Mouse (Mus musculus) megakaryocyte, adult 5-6 weeks (primary cell): ENCODE measurements around the gene Adarb1. TPM values are rescaled to one million over a fixed set of nuclear protein-coding genes. Genes with fewer than 3 reads are reported as not detected.
A peak's percentile ranks its signal among the peaks of the same experiment; 100 is the strongest.

Experiments
- ATAC-seq: 2 replicates; pipeline ENCODE4 v1.8.0; 2016; ENCODE audit warnings: mild to moderate bottlenecking, inconsistent platforms; ENCODE audit not compliant: poor library complexity, severe bottlenecking
- total RNA-seq, 2 experiments: library from RNA; stranded (forward) in 1 of 2; stranded (reverse) in 1 of 2; fragments of 153-499, 151-499 nt in 1 of 2; fragments of 221-1000, 200-1000 nt in 1 of 2; gene quantifications; 2 replicates each; pipeline versions ENCODE4 v1.2.3 to v1.2.4; 2015 to 2017

Adarb1 gene
- 0.02 and 0.05 TPM in 2 replicates for total RNA-seq (2015)
- 0.20 and 0.37 TPM in 2 replicates for total RNA-seq (2017)

DNA sequence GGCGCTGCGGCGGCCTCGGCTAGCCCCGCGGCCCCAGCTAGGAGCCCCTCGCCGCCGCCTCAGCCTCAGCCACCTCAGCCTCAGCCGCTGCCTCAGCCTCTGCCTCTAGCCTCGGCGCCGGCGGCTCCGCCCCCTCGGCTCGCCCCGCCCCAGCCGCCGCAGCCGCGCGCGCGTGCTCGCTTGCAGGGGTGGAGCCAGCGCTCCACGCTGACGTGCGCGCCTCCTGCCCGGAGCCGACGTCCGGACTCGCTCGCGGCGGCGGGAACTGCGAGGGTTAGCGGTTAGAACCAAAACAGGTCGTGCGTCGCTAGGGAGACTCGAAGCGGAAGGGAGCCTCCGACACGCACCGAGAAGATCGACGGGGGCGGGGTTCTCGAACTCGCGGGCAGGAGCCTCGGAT, at the start of gene Adarb1:
TSS of gene Adarb1 (minus strand) at position 133 of the 400 bp plus-strand sequence.
- ATAC-seq: peak; percentile 98

DNA sequence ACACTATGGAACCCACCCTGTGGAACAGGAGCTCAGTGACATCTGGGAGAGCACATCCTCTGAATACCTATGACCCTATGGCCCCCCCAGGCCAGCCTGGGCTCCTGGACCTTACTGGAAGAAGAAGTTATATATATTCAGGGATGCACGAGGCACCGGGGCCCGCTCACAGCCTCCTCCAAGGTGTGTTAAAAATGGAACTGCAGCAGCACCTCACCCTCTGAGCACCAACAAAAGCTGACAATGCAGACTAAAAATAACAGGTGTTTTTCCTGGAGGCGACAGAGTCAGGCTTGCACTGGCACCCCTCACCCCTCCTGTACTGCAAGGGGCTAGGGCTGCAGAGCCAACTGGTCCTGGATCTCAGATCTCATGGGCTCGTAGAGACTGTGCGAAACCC, 49.3 kb upstream of the Adarb1 start:
- no peak for ATAC-seq

DNA sequence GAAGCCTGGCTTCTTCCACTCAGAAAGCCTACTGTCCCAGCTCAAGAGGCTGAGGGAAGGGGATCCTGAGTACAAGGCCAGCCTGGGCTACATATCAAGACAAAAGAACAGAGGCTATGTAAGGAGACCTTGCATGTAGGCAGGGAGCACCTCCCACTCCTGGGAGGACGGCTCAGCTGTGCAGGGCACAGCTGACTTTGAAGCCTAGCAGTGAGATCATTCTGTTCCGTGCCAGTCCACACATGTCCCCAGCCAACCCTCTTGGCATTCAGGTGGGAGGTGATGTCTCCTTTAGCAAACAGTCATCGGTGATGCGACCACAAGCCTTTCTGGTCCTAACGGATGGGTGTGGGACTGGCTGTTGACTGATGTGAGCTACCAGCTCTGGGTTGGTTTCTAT, 47.8 kb upstream of the Adarb1 start:
- ATAC-seq: no peak

DNA sequence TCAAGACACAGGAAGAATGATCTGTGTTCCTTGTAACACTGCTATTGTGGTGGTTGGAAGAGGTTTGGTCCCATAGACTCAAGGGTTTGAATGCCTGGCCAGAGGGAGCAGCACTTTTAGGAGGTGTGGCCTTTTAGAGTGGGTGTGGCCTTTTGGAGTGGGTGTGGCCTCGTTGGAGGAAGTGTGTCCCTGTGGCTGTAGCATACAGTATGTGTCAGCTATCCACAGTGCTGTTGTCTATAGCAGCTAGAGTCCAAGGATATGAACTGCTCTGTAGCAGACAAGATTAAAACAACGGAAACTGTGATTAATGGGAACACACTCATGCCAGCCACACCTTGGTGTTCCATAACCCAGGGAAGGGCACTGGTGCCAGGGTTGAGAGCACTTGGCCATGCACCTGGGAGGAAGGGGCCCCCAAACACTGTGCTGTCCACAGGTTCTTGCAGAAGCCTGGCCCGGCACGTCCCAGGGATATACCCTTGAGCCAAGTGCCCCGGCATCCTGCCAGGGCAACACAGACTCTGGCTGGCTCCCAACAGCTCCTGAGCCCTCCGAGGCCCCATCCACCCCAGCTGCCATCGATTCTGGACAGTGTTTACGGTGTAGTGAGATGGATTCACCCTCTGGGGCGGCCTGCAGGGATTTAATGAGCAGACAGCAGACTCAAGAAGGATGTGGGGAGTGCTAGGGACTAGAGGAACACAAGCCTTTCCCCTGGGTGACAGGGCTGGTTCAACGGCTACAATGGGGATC, 46.3 kb upstream of the Adarb1 start:
- no peak for ATAC-seq

DNA sequence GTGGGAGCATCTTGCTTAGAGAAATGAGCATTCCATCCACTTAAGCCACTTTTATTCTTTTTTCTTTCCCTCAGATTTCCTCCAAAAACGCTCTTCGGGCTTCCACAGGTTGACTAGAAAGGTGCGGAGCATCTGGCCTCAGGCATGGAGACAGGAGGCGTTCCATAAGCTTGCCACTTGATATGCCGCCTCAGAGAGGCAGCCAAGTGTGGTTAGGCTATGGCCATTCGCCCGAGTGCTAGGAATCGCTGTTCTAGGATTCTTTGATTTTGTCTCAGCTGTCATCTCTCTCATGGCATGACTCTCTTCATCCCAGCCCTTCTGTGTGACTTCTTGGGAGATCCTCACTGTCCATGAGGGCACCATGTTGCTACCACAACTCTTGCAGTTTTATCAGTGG, 43.1 kb upstream of the Adarb1 start:
- ATAC-seq: no peak

DNA sequence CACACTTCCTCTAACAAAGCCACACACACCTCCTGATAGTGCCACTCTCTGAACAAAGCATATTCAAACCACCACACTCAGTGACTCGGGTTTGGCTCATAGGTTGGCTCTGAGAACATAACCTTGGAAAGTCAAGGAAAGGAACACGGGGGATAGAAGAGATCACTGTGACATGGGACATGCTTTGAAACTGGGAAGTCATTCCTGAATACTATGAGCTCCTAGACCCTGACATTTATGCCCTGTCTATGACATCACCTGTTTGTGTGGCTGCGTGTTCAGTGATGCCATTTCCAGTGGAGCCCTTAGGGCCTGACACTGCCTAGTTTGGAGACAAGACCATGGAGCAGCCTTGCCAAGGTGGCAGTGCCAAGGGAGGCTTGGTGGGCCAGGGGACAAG, 39.6 kb upstream of the Adarb1 start:
- no peak for ATAC-seq

DNA sequence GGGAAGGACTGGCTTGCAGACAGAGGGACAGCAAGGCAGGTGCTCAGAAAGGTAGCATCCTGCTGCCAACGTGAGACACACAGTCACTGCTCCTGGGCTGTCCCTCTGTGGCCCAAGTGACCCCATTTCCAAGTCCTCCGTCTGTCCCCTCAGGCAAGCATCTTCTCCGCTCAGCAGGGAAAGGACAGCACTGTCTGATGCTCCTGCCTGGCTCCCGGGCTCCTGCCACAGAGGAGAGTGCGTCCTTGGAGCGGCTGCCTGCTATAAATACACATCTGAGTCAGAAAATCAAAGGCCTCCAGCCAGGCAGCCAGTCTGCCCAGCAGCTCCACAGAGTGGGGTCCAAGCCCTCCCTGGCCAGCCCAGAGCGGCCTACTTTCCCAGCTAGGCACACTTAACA, 38.4 kb upstream of the Adarb1 start:
- ATAC-seq: no peak

DNA sequence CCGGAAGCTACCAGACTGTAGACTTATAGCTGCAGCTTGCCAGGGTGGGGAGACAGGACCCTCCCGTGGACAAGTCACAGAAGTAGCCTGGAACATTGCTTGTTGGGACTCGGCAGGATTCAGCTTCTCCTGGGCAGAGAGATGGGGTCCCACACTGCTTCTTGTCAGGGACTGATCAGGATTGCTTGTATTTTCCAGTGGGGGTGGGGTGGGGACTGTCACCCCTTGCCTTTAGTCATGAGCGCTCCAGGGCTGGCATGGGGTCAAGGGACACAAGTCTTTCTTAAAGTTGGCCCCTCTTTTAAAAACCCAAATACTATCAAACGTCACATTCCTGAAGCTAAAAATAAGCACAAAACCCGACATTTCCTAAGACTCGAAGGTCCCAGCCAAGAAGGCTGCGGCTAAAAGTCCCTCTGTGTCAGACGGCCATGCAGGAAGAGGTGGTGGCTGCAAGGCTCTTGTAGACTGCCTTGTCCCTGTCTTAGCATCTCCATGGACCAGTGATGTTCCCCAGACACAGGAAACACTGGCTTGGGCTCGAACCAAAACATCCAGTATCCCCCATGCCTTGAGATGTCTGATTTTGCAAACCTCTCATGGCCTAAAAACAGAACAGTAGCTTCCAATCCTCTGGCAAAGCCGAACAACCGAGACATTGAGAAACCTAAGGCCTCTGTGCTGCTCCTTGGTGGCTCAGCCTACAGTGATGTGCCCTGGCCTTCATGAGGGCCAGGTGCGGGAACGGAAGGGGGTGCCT, 37.4 kb upstream of the Adarb1 start:
- no peak for ATAC-seq

DNA sequence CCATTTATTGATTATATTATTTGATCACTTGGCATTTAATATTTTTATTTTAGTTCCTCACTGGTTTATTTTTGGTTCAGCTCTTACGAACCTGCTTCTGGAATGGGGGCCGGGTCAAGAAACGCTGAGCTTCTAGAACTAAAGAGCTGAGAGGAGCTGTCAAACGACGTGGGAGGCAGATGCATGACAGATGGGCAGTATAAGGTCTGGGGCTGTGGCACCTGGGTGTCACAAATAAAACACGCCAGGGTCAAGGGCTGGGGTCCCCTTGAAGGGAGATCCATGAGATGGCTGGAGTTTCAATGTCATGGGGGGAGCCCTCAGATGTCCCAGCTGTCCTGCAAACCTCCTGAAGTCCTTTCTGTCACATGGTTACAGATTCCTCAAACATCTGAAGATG, 36.7 kb upstream of the Adarb1 start:
- ATAC-seq: no peak

DNA sequence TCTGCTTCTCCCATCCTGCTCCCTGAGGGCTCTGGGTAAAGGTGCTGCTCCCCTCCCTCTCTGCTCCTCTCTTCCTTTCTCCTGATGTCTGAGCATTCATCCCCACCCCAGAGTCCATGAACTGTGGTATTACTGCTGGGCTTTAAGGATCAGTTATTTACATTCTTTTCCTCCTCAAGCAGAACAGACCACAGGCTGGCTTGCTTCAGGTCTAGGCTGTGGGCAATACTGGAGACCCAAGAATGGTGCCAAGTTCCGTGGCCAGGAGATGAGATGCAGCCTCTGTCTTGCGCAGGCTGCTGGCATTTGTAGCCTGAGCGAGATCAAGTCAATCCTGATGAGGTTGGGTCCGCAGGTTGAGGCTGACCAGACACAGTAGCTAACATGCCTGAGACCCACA, 33.8 kb upstream of the Adarb1 start:
- no peak for ATAC-seq

DNA sequence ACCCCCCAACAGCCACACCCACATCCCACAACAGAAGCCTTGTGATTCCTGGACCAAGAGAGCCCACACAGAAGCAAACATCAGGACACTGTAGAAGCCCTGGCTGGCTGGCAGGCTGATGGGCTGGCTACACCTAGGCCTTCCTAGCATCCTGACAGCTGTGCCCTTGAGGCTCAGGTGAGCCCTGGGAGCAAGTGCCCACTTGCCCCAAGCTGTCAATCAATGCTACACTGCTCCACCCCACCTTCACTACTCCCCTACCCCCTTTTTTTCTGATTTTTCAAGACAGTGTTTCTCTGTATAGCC, 32.0 kb upstream of the Adarb1 start:
- ATAC-seq: no peak

DNA sequence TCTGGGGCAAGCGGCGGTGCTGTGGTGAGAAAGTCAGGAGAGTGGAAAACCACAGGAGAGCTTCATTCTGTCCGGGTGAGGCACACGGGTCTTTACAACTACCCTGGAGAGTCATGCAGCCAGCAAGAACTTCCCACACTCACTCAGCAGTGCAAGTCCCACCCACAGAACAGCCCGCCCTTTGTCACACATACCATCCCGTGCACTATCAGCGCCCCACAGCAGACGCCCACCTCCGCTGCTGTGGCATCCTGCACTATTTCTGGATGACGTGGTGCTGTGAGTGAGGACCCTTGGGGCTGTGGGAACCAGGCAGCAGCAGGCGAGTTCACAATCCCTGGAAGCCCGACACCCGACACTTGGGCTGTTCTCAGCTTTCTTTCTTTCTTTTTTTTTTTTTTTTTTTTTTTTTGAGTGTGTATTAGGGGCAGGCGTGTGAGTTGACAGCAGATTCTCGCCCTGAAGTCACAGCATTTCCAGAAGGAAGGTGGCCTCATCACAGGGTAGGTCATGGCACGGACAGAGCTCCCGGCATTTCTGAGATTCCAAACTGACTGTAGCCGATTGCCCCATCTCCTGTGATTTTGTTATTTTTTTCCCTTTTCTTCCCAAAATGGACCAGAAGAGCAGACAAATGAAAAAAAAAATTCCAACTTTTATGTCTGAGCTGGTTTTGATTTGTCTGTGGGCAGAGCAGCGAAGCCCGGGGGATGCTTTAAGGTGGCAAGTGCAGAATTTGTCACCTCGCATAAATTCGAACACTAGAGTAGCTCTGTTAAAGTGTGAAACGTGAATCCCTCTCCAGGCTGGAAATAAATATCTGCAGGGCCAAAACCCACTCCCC, 31.5 kb upstream of the Adarb1 start:
- ATAC-seq: no peak

DNA sequence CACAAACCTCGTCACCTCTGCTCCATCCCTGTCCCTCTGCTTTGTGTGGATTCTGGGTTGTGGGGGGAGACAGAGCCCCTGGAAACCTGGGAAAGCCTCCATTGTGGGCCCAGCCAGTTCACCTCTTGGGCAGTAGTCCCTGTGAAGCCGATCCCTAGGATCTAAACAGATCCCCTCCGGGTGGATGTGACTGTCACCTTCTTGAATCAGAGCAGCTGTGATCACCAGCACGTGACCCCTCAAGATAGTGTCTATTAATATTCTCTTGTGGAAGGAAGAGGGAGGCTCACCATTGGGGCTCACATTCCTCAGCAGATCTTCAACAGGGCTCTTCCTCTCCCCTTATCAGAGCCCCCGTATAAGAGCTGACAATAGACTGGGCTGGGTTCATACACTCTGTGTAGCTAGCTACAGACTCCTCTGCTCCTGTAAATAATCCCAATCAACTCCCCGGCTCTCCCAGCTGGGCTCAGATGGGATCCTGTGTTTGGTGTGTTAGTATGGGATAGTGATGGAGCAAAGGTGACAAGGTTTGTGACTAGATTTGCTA, 30.7 kb upstream of the Adarb1 start:
- ATAC-seq: no peak

DNA sequence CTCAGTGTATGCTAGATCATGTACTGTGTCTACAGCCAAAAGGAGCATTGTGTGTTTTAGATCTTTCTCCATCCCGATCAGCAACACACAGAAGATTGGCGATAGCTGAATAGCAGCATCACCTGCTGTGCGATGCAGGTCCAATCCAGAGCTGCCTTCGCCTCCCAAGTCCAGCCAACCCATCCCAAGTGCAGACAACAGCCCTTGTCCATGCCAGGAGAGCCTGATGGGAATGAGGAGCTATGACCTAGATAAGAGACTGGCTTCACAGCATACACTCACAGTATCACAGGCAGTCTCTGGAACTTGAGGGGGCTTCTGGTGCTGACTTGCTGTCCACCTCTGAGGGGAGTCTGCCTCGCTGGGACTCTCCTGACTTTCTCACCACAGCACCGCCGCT, 30.1 kb upstream of the Adarb1 start:
- no peak for ATAC-seq

DNA sequence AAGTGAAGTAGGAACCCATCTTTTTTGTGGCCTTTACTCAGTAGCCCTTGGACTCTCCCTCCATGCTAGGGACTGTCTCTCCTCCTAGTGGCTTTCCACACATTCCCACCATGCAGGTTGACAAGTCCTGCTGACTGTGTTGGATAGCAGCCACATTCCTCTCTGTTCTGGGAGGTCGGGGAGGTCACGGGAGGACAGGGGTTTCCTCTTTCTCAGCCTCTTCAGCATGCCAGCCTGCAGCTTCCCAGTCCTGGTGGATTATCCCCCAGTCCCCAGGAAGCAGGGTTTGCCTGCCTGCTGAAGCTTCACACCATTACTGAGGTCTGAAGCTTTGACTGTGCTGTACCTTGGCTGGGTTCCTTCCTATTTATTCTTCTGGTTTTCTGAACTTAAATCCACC, 29.7 kb upstream of the Adarb1 start:
- no peak for ATAC-seq

DNA sequence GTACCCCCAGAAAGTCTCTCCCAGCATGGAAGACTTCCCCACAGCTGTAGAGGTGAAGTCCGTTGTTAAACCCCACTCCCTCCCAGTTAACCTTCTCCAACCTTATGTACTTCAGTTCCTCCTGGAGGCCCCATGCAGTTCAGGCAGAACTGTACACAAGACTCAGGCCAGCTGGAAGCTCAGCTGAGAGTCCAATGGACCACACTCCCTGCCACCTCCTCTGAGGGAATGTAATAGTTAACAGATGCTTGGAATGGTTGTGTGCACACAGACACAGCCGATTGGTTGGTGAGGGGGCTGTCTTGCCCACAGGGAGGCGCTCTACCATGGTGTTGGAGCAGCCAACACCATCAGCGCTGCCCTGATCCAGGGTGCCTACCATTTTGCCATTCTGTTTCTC, 24.2 kb upstream of the Adarb1 start:
- no peak for ATAC-seq

DNA sequence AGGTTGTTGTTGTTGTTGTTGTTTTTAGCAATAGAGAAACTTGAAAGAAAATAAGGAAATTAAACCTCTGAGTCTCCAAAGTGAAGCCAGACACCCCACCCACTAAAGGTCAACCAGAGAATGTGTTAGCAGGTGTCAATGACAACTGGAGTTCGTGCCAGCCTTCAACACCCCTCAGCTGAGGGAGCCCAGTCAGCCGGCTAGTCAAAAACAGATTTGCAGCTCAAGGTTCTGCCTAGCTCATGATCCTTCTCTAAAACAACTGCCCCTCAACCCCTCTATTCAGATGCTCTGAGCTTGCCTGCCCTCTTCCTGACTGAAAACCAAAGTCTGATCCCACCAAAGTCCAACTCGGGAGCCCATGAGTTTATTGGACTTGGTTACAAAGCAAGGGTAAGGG, 23.7 kb upstream of the Adarb1 start:
- no peak for ATAC-seq

DNA sequence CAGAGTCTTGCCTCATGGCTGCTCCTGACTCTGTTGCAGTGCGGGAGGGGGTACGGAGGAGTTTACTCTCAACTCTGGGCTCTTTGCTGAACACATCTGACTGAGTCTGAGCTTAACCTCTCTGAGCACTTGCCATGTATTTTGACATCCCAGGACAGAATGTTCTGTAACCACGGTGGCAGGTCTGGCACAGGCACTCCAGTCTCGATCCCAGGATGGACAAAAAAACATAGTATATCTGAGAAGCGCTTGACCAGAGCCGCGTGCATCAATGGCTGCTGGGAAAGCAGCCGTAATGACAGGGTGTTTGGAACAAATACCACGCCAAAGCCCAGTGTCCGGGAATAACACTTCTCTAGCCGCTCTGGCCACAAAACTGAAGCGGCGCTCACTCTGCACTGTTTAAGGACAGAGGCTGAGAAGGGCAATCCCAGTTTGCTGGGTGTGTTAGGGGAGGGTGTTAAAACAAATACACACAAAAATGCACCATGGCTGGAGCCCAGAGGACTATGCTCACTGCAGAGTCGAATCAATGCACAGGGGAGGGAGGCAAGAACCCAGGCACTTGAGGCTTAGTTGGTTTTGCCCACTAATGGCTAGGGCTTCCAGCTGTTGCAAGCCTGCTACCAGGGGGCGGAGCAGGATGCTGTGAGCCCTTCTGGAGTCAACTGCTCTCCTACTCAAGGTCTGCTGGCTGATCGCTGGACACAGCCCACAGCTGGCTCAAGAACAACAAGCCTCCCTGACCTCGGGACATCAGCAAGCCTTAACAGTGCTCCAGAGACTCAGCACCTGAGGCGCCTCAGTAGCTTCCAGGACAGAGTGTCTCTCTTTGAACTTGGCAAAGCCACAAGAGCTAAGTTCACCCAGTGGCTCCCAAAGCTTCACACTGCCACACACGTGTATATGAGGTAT, 23.0 kb upstream of the Adarb1 start:
- ATAC-seq: no peak

DNA sequence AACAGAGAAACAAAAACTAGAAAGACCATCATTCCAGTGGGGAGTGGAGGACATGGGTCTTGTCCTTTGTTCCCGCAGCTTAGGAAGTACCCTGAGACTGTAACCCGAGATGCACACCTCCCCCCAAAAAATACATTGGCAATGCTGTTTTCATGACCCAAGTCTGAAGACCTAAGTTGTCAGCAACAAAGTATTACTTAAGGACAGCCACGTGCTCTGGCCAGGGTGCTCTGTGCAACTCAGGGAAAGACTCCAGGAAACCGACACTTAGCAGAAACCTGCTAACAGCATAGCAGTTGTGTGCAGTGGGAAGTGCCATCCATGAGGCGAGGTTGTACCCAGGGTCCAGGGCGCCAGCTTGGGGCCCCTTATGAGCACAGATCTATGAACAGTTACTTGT, 22.2 kb upstream of the Adarb1 start:
- no peak for ATAC-seq

DNA sequence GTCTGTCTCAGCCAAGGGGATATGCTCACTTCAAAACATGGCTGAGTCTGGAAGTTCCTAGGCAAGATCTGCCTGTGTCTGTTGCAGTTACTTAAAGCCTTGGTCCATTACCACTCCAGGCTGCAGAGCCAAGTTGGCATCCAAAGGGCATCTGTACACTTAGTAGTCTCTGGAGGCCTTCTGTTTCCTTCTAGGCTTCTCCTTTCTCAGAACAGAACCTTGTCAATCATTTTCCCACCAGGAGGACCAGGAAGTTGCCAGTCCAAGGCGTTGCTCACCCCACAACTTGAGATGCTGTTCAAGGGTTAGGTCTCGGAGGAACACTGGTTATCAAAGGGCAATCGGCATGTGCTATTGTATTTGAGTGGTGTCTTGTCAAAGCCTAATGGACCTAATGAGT, 21.0 kb upstream of the Adarb1 start:
- no peak for ATAC-seq
